Mouse (Mus musculus) left cerebral cortex, adult 6 months (tissue): ENCODE data around the gene Mad1l1. TPM values are rescaled to one million over a fixed set of nuclear protein-coding genes. Genes with fewer than 3 reads are reported as not detected.

ENCODE experiments used
- long read RNA-seq, 2 experiments: library from polyadenylated mRNA; unstranded; transcript quantifications; one replicate each; pipeline ENCODE4 v2.0.0; 2019 to 2020
- polyA plus RNA-seq: library from polyadenylated mRNA; unstranded; fragments of <200 nt; fragmentation: Nextera tagmentation; gene quantifications from 2 replicates; pipeline ENCODE4 v1.2.3, GENCODE M21; 2021

Gene Mad1l1
- polyA plus RNA-seq: 6.6 and 8.8 TPM in 2 replicates
- long read RNA-seq, experiment 1, transcript Mad1l1-201 (18 exons, 2,640 nt): major isoform, 32 of 70 reads
- long read RNA-seq, experiment 1, partial matches to known transcripts: 5 of 70 reads
- long read RNA-seq, experiment 1, other reads (novel, unspliced or antisense): 33 of 70 reads
- long read RNA-seq, experiment 2, partial matches to known transcripts: 5 of 12 reads
- long read RNA-seq, experiment 2, other reads (novel, unspliced or antisense): 6 of 12 reads

GRCm38 (mm10) chr5:140321042-140321755, at the start of gene Mad1l1, which contains the start of gene Nudt1:
Gene Mad1l1, minus strand, starts transcription at chr5:140321552.
Gene Nudt1, plus strand, starts transcription at chr5:140321656.

GRCm38 (mm10) chr5:140331615-140332512, 10.5 kb upstream of the Mad1l1 start, which contains the start of gene Mrm2:
Gene Mrm2, minus strand, starts transcription at chr5:140331898.

Other genes starting within 250 kb of the Mad1l1 start
- 13.0 and 13.6 TPM in 2 replicates for gene Nudt1, start 104 bp upstream of the Mad1l1 start, polyA plus RNA-seq
- 12.3 and 14.6 TPM in 2 replicates for gene Mrm2, start 10.3 kb upstream of the Mad1l1 start, polyA plus RNA-seq
- 6.0 and 7.4 TPM in 2 replicates for gene Snx8, start 67.7 kb upstream of the Mad1l1 start, polyA plus RNA-seq
- 14.2 and 55.0 TPM in 2 replicates for gene Eif3b, start 97.8 kb upstream of the Mad1l1 start, polyA plus RNA-seq
- not detected in 2 replicates for gene Gm4869, start 124.1 kb upstream of the Mad1l1 start, polyA plus RNA-seq
- 21.9 and 25.6 TPM in 2 replicates for gene Chst12, start 184.0 kb upstream of the Mad1l1 start, polyA plus RNA-seq
- gene Grifin, start 243.5 kb upstream of the Mad1l1 start, polyA plus RNA-seq: 0.61 and 0.83 TPM in 2 replicates